Mouse (Mus musculus) hindlimb bud, embryonic 11.5 days (tissue): ENCODE measurements around the gene Mrpl20.

Experiments used
- DNase-seq: peaks from one replicate; pipeline ENCODE4 v3.0.0-alpha.2; 2012; ENCODE audit warnings: low read depth, low spot score; ENCODE audit errors: extremely low spot score

Mrpl20 gene

DNA sequence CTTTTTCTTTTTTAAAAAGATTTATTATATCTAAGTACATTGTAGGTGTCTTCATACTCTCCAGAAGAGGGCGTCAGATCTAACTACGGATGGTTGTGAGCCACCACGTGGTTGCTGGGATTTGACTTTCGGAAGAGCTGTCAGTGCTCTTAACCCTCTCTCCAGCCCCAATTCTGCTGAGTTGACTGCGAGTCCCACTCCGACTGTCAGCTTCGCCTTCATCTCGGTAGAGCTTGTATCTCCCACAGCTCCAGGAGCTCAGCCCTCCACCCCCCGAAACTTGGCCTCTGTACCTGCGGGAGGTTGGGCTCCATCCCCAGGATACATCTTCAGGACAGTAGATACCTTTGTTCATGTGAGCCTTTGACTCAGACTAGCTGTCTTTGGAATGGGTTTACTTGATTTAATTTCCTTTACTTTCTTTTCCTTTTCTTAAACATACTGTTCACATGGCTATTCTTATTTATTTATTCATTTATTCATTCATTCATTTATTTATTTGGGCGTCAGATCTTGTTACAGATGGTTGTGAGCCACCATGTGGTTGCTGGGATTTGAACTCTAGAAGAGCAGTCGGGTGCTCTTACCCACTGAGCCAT is at the start of gene Mrpl20:
Gene Mrpl20, plus strand, starts transcription at position 138 of the 599 bp plus-strand sequence.
- DNase-seq, result no peak

DNA sequence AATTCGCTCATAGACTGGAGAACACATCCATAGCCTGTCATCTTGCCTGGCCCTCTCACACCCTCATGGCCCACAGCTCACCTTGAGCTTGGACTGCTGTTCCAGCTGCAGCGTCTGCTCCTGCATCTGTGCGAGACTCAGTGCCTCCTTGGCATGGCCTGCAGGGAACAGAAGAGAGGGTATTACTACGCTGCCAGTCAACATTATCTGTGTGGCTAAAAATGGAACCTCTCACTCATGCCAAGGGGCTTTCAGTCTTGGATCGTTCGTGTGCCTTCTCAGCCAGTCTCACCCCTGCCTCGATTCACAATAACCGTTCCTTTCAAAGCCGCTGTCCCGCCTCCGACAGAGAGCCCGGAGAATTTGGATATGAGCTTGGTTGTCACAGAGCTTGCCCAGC is 45.7 kb upstream of the Mrpl20 start:
- DNase-seq, result no peak

DNA sequence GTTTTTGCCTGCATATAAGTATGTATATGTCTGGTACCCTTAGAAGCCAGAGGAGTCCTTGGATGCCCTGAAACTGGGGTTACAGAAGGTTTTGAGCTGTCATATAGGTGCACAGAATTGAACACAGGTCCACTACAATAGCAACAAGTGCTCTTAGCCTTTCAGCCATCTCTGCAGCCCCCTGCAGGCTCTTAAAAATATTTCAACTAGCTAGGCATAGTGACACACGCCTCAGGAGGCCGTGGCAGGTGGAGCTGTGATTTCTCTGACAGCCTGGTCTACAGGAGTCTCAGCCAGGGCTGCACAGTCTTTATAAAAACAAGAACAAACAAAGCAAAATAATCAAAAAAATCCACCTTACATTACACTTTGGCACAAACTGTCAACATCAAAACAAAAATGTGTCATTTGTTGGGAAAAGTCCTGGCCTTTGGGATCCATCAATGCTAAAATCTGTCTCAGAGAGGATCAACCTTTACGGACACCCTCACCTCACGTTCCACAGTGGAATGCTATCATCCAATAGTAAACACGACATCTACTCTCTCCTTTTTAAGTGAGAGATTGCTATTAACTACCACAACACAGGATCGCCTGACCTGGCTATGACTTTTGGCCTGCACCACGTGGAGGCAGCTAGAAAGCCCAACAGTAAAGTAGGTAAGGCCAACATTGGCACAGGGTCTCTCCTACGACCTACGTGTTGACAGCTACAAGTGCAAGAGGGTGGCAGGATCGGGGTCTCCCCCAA is 42.6 kb upstream of the Mrpl20 start:
- DNase-seq, result no peak

DNA sequence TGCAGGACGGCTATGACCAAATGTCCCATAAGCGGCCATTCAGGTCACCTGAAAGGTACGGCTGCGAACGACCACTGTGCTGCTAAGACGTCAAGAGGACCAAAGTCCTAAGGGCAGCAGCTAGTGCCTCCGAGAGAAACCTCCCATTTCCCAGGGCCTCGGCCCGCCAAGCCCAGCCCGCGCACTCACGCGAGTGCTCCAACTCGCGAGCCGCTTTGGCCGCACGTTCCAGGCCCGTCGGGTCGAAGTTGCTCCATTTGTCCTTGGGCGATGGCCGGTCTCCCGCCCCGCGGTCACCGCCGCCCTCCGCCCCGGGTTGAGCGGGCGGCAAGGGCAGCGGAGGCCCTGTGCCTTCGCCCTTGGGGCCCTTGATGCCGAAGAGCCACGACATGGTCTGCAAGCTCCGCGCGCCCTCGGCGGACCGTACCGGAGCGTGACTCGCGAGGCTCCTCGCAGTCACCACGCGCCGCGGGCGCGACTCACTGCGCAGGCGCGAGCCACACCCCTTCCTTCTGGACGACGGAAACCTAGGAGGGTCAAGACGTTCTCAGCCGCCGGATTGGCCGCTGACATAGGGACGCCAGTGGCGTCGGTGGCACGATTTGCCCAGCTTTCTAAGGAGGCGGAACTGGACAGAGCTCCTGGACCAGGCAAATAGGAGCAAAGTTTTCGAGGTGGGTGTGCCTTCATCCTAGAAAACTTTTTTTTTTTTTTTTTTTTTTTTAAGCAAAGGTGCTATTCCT is 41.9 kb upstream of the Mrpl20 start, which contains the start of gene Atad3a:
Gene Atad3a, minus strand, starts transcription at position 481 of the 743 bp plus-strand sequence.
- peak; percentile 99 for DNase-seq

DNA sequence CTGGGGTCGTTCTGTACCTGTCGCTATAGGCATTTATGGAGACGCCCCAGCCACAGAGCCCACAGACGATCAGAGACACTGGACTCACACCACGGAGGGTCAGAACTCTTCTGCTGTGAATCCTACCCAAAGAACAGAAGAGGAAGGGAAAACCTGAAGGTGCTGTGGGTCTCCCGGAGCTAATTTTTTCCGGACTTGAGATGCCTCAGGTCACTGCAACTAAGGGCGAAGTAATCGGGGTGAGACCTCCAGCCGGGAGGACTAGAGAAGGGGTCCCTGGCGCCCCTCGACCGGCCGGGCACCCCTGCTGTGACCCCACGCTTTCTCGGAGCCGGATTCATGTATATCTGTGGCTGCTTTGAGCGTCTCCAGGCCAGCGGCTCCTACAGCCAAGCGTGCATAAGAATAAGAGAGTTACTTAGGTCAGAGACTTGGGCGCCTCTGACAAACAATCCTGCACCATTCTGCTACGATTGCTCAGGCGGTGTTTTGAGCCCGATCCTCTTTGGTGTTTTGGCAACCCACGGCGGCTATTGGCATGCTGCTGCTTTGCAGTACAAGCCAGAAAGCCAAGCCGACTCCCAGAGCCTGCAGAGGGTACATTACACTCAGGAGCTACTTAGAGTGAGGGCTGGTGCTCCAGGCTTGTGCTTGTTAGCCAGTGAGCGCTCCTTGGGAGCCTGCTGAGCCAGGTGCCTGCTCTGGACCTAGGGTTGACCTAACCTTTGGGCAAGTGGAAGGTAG is 41.1 kb upstream of the Mrpl20 start:
- DNase-seq, result no peak

DNA sequence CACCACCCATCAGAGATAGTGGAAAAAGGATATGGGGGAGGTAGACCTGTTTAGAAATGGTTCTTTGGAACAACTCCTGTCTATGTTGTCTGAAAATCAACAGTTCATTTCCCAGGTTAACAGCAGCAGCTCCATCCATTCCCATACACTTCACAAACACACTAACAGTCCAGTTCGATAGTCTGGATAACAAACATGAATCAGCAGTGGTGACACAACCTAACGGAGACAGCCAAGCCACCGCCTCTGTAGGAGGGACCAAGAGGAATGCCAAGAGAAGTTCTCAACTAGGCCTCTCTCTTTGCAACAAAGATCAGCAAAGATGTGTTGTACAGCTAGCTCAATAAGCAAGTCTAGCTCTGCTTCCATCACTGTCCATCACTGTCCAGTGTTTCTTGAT is 40.3 kb upstream of the Mrpl20 start:
- no peak for DNase-seq

DNA sequence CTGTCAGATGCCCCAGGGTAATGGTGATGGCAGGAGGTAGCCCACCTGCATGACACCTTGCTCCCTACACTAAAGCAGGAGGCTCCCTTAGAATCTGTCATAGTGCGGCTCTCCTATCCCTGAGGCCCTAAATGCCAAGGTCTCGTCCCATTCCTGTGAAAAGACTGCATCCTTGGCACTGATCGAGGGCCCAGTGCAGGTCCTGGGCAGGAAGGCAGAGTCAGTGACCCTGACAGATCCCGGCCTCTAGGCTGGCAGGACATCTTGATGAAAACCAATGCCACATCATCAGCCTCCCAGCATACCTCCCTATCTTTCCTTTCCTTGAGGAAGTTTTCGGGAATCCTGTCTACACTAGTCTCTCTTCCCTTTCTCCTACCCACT is 33.2 kb upstream of the Mrpl20 start:
- no peak for DNase-seq

DNA sequence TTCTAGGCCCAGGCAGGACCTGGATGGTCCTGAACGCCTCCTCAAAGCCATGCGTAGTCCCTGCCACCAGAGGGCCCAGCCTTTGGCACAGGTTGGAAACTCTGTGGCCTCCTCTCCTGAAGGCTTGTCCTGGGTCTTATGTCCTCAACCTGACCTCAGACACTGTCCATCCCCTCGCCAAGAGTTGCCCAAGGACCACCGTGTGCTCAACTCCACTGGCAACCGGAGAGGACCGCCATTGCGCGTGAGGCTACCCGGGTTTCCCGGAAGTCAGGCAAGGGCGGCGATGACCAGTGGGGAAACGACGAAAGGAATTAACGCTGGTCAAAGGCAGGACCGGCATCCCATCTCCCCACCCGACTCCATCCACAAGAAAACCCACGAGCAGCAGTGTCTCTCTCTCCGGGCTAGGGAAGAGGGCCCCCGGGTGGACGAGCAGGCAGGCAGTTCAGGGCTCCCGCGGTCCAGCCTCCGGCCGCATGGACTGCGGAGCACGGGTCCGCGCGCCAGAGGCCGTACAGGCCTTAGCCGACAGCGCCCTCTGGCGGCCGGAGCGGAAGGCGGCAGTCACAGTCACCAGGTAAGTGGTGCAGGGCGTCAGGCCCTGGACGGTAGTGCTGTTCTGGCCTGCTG is 32.7 kb upstream of the Mrpl20 start:
- peak; percentile 61 for DNase-seq

DNA sequence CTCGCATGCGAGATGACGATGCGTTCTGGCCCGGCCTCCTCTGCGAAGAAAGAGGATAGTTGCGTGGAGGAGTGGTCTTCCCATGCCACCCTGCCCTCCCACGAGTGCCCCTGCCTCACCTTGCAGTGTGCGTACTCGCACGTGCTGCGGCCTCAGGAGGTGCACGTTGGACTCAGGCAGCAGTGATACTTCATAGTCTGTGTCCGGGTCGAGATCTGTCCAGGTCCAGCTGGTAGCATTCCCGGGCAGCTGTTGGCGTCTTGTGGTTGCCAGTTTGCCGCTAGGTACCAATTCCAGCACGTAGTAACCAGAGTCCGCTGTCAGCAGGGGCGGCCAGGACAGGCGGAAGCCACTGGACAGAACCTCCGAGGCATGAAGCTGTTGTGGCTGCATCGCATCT is 32.1 kb upstream of the Mrpl20 start:
- no peak for DNase-seq

DNA sequence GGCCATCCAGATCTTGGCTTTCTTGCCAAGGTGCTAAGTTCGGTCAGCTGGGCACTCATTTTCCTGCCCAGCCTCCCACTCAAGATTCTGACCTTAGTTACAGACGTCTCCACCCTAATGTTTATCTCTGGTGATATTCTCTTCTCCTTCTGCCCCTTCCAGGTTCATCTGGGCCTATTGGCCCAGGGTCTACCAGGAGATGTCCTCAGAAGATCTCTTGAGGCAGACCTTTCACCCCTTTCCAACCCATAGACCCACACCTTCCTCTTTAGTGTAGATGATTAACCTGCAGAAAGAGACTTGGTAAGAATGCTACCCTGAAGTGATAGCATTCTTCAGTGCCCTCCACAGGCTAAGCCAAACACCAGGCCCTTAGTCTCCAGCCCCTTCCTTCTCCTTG is 31.0 kb upstream of the Mrpl20 start:
- DNase-seq, result no peak

DNA sequence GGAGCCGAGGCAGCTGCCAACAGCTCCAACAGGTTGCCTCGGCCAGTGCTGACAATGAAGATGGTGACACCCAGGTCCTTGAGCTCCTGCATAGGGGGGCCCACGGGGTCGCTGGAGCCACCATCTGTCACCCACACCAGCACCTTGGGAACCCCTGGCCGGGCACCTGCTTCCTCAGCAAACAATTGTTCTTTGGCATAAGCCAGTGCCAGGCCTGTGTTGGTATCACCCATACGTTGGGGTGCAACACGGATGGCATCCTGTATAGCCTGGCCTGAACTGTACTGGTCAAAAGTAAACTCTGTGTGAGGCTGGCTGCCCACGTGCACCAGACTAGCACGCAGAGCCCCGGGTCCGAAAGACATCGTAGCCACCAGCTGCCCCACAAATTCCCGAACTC is 29.9 kb upstream of the Mrpl20 start:
- DNase-seq, result no peak

DNA sequence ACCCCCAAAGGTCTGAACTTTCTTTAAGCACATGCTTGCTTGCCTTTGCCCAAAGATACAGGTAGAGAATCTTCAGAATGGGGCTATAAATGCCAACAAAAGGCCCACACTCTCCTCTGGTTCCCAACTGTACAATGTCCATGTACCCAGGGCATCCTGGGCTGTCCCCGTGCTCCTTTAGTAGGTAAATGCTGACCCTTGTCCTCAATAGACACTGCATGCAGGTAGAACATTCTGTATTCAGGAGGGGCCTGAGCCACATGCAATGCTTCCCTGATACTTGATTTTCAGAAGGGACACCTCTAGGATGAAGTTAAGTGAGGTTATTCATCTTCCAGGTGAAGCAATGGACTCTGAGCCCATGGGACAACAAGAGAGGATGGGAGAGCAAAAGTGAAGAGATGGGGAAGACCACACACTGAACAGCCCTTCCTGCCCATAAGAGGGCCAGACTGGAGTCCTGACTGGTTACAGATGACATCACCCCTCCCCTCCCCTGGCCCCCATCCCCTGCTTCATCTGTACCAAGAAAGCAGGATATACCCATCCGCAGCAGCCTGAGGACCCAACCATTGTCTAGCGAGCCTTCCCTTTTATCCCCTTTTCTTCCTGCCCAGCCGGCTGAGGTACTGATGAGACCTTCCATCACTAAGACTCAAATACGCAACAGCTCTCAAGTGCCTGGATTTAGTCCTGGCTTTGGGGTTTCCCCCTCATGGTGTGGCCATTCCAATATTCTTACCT is 29.2 kb upstream of the Mrpl20 start:
- DNase-seq, result no peak

DNA sequence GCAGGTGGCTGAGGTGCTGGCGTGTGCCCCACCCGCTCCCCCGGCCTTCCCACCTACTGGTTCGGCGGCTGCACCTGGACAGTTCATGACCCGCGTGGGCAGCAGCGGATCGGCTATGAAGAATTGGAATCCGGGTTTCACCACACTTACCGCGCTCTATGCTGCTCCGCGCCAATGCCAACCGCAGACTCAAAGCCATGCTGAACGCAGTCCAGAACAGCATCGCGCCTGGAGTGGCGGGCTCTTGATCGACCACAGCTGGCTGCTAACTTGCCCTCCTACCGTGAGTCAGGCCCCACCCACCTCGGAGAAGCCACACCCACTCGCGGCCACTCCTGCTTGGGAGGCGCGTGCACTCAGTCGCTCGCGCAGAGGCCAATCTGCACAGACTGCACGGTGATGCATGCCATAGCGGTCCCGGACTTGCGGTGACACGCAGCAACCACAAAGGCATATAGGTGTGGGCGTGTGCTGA is 28.4 kb upstream of the Mrpl20 start, which contains the start of gene Vwa1:
Gene Vwa1, minus strand, starts transcription at position 419 of the 475 bp plus-strand sequence.
- peak; percentile 33 for DNase-seq

DNA sequence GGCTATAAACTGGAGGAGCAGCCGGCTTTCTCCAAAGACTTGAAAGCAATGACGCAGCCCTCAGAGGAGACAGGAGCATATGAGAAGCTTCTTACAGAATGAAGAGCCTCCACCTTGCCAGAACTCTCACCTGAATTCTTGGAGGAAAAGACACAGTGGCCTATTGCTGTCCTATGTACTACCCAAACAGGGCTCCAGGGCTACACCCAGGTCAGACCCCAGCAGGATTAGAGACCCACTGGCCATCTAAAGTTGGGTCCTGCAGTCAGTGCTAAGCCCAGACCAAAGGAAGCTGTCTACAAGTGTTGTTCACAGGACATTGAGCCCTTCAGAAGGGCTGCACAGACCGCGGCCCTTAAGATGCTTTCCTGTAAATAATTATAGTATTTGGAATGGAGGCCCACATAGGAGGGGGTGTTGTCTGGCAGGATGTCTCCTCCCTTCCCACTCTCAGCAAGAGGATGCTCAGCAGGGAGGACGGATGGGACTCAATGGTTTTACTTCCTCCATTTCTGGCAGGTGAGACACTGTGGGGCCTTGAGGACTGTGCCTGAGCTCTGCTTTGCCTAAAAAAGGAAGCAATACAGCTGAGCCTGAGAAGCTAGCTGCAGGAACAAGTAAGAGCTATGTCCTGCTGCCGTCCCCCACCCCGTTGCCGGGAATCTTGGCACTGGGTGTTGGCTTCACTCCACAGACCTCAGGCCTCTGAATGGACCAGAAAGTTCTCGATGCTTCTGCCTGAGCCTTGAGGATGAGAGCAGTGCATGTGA is 27.5 kb upstream of the Mrpl20 start:
- no peak for DNase-seq

DNA sequence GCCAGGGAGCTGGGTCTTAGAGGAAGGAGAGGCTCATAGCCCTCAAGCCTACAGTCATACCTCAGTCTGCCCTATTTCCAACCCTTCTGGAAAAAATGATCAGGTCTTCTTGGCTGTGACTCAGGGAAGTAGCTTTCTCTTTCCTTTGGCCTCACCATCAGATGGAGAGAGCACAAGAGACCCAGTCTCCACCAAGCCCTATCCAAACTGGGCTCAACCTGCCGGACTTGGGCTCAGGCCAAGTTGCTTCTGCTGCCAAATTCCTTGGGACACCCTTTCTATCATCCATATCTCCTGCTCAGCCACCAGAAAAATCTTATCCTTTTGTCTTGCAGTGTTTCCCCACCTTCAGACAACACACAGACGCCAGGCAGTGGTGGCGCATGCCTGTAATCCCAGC is 26.8 kb upstream of the Mrpl20 start:
- DNase-seq, result no peak

DNA sequence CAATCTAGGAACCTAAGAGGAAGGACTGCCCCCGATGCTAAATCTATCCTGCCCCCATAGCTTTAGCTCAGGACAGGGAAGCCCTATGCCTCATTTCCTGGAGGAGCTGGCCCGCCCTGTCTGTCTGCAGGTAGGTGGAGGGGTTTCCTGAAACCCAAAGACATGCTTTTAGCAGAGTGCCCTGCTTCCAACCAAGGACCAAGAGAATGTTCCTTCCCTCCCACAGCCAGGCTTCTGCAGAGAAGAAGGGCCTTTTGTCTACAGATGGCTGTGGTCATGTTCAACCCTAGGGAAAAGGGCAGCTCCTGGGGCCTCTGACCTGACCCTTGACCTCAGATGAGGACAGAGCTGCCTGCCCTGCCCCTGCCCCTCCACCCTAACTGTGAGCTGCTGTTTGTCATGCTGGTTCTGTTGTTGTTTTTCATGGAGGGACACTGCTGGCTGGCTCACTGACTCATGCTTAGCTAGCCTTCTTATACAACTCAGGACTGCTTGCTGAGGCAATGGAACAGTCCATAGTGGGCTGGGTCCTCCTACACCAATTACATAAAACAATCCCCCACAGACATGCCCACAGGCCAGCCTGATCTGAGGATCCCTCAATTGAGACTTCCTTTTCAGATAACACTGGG is 25.9 kb upstream of the Mrpl20 start:
- DNase-seq, result no peak

DNA sequence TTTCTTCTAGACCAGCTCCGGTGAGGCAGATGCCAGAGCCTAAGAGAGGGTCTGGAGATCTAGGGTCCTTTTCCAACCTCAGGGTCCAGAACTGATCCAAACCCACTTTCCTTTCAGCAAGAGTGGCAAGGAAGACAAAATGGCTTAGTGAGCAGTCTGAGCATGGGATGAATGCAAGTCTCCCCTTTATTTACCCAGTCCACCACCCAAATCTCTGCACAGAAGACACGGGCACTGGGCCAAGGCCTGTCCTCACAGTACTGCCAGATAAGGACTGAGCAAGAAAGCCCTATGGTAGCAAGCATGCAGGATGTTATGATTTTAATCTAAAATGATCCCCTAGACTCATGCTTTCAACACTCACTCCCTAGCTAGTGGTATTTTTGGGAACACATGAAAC is 24.9 kb upstream of the Mrpl20 start:
- no peak for DNase-seq

DNA sequence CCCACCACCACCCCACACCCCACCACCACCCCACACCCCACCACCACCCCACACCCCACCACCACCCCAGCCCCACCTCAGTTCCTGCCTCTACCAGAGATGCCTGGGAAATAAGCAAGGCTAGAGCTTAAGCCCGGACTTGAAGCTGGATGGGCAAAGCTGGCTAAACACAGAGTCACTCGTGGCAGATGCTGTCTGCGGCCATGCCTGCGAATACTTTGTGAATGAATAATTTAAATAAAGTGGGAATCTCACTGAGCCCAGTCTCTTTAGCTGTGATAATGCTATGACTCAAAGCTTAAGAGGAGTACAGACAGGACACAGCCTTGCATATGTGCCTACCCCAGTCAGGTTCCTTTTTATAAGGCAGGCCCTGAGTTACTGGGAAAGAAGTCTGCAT is 23.2 kb upstream of the Mrpl20 start:
- DNase-seq, result no peak

DNA sequence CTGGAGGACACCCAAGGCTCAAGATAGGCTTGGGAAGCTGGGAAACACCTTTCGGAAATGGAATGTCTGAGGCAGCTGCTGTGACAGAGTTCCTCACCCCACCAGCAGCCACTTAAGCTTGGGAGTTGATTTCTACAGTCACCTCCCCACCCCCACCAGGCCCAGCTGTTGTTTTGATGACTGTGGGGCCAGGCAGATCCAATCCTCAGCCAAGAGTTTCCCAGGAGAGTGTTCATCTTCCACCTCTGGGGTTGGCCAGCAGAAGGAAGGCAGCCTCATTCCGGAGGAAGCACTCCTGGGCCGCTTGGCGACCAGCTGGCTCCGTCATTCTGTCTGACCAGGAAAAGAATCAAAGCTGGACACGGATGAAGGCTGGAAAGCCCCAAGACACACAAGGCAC is 21.8 kb upstream of the Mrpl20 start:
- no peak for DNase-seq
